Mouse (Mus musculus): ENCODE measurements around the gene Olfr676.
"Not testable (repeated sequence)": the region's sequence is repeated elsewhere in the genome, so short reads cannot be mapped to it uniquely, and the experiment has no call there.

Gene Olfr676

DNA sequence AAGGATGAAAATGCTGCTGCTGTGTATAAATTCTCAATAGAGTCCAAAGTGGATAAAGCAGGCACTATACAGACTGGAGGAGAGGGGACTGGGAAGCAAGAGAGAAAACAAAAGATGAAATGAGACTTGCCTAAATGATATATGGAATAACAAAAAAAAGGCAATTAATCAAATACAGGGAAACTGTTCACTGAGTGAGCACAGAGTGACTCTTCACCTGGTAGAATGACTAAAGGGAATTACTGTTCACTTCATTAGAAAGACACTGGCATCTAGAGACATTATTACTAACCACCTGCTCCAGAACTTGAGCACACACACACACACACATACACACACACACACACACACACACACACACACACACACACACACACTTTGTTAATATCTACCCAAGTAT is at the start of gene Olfr676:
TSS of gene Olfr676 (plus strand) at position 301 of the 400 bp plus-strand sequence.
- DNase-seq (ENCODE audit: low spot score) = no peak

- DNase-seq (ENCODE audit: low spot score) = no peak
Measured at GRCm38 (mm10) chr7:105001929-105002328, 30.6 kb upstream of the Olfr676 start, which contains the start of gene Olfr672. Gene Olfr672 (minus strand): TSS chr7:105002029.

DNA sequence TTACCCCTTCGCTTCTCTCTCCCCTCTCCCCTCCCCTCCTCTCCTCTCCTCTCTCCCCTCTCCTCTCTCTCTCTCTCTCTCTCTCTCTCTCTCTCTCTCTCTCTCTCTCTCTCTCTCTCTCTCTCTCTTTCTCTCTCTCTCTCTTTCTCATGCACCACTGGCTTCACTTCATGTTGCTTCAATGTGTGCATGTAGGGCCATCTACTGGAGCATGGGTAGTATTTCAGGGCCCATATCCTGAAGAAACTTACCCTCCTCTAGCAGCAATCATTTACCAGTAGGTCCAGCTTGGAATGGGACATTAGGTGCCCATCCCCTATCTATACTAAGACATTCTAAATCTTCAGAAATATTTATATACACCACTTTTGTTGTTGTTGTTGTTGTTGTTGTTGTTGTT is 10.0 kb upstream of the Olfr676 start:
- DNase-seq (ENCODE audit: low spot score) = no peak

DNA sequence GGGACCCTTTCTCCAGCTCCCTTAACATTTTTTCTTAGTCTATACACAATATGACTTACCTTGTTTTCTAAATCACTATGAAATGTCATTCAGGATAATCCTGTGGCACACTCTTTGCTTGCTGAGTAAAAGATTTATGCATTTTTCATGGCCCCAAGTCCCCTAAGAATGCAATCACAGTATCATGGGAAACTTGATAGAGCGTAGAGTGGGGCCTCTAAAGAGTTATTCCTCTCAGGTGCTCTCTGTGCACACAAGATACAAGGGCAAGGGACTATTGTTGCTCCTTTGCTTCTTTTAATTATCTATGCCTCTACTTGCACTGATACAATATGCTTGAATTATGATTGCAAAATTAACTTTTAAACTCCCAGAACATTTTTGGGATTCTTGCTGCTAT is 4.1 kb upstream of the Olfr676 start, which contains the start of gene Olfr675:
TSS of gene Olfr675 (minus strand) at position 101 of the 400 bp plus-strand sequence.
- no peak for DNase-seq (ENCODE audit: low spot score)

DNA sequence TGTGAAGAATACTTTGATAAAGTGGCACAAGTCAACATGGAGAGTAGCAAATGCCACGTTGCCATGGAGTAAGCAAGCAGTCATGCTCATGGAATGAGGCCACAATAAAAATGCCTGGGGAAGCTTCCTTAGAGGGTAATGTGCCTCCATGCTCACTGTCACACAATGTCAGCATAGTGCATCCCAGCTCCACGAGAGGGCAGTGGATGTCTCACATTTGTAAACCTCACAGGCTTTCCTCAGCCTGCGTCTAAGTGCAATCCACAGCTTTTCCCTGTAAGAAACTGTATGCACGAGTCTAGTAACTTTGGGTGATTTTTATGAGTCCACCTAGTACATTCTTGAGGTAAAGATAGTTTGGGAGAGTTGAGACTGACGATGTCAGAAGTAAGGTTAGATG is 1.3 kb downstream of the Olfr676 start:
- not testable (repeated sequence) for DNase-seq (ENCODE audit: low spot score)

DNA sequence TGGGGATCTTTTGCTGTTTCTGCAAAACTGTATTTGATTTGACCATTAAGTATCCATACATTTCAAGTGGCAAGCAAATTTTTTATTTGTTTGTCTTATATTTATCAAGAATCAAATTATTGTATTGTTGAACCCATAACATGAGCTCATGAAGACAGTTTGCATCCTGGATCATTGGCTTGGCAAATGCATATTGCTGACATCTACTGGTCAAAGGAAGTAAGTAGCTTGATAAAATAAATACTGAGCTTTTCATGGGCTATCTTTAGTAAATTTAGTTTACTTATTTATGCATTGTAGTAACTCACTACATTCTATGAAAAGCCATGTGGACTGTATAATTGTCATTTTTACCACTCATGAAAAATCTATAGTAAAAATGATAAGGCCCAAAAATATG is 26.5 kb downstream of the Olfr676 start:
- no peak for DNase-seq (ENCODE audit: low spot score)

DNA sequence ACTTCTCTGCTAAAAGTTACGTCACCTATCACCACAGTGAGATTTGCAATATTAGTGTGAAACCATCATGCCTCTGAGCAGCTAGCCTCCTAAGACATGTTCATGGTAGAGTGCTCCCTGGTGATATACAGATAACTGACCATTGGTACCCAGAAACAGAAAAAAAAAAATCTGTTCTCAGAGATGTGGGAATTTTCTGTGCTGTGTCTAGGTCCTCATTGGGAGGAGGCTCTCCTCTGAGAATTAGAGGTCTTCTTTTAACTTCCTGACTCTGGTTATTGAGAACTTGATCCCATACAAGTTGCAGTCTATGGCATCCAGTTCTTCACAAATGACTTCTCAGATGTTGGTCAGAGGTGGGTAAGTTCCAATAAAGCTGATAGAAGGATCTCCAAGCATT is 31.7 kb downstream of the Olfr676 start, which contains the start of gene Olfr678:
TSS of gene Olfr678 (plus strand) at position 301 of the 400 bp plus-strand sequence.
- no peak for DNase-seq (ENCODE audit: low spot score)

GRCm38 (mm10) chr7:105080905-105081304 is 48.4 kb downstream of the Olfr676 start, which contains the start of gene Olfr679:
Gene Olfr679 (plus strand): TSS chr7:105081205.
- no peak for DNase-seq (ENCODE audit: low spot score)
